Mouse (Mus musculus) small intestine, adult 2 months (tissue): ENCODE measurements around the gene Ybx2.

Source experiments
- CTCF ChIP-seq: fragments of 200-500 bp; IDR thresholded peaks from 2 replicates; pipeline ENCODE4 v1.5.1; 2012; ENCODE audit warnings: low read depth, mild to moderate bottlenecking, control low read depth, inconsistent platforms, low read length, moderate library complexity, mixed read lengths; ENCODE audit not compliant: insufficient replicate concordance, insufficient read length; ENCODE audit errors: extremely low read depth
- POLR2A ChIP-seq: fragments of 200-500 bp; IDR thresholded peaks from 2 replicates; pipeline ENCODE4 v1.6.1; 2012; ENCODE audit warnings: low read depth, mild to moderate bottlenecking, control low read depth, inconsistent platforms, low read length, moderate library complexity

GRCm38 (mm10) chr11:69970222-69970621 is 34.6 kb downstream of the Ybx2 start:
- TF ChIP-seq CTCF (no peak), POLR2A (no peak)
